Mouse (Mus musculus): ENCODE data around the gene Gata1.
"Not testable (repeated sequence)": the region's sequence is repeated elsewhere in the genome, so short reads cannot be mapped to it uniquely, and the experiment has no call there.

- not testable (repeated sequence) for TF ChIP-seq NRF1 (IDR thresholded peaks at IDR 0.05; ENCODE audit: insufficient read depth, low read depth, low read length, poor library complexity, severe bottlenecking); USF1 (IDR thresholded peaks at IDR 0.05; ENCODE audit: low read depth, low read length); TCF12 (IDR thresholded peaks at IDR 0.05; ENCODE audit: low read depth, low read length); POLR2A (IDR thresholded peaks at IDR 0.05; ENCODE audit: control insufficient read depth in 1 of 2, insufficient read depth in 1 of 2, low read depth in 1 of 2, low read length in 2 of 2, poor library complexity in 1 of 2); POLR2AphosphoS5 (IDR thresholded peaks at IDR 0.05; ENCODE audit: borderline replicate concordance, low read depth, low read length); ZKSCAN1 (IDR thresholded peaks at IDR 0.05; ENCODE audit: low read depth, low read length); MAFK (IDR thresholded peaks at IDR 0.05; ENCODE audit: borderline replicate concordance, low read depth, low read length)
- peak; percentile 21 to 51 (median 22); a peak in 4 of 6 replicates for TF ChIP-seq CTCF (IDR thresholded peaks at IDR 0.05 in 2 of 3, conservative IDR thresholded peaks at IDR 0.05 in 1 of 3; ENCODE audit: control insufficient read depth in 1 of 3, insufficient read depth in 1 of 3, low read depth in 2 of 3, low read length in 3 of 3, poor library complexity in 1 of 3, severe bottlenecking in 1 of 3)
These were observed 62.2 kb downstream of the Gata1 start for GRCm38 (mm10) chrX:7915669-7916068.

All from MEL (cell line).